Mouse (Mus musculus) megakaryocyte-erythroid progenitor cell, adult 5 weeks (primary cell): Measurements from ENCODE around the gene Car15. TPM values are rescaled to one million over a fixed set of nuclear protein-coding genes. Genes with fewer than 3 reads are reported as not detected.

Experiments used
- polyA plus RNA-seq: library from polyadenylated mRNA; stranded (reverse); fragments of >175 nt; gene quantifications from 2 replicates; pipeline ENCODE4 v1.2.3, GENCODE M21; 2012

Gene Car15
- polyA plus RNA-seq: 0.66 and 2.2 TPM in 2 replicates

GRCm38 (mm10) chr16:17838051-17838450 is at the start of gene Car15:
TSS of gene Car15 (minus strand) at chr16:17838364.

DNA sequence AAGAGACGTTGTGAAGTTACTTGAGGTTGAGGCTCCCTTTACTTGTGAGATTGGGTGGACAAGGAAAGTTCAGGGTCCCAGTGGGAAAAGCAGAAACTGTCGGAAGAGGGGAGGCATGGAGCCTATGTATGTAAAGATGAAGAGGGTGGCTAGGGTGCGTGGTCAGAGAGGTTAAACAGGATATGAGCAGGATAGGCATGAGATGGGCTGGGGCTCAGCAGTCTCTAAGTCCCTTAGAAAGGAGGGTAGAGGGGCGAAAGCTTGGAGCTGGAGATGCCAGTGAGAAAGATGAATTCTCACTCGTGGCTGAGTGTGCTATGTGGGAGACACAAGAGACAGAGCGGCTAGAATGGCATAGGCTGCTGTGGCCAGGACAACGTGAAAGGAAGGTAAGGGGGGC is 5.3 kb downstream of the Car15 start, which contains the start of gene B830017H08Rik:
B830017H08Rik (plus strand) TSS at position 301 of the 400 bp plus-strand sequence.

GRCm38 (mm10) chr16:17796971-17797811 is 41.0 kb downstream of the Car15 start, which contains the start of gene Scarf2:
TSS of gene Scarf2 (plus strand) at chr16:17797282.

Other genes with a start within 250 kb of the Car15 start
- 17.5 and 23.1 TPM in 2 replicates for gene Smpd4, start 219.0 kb downstream of the Car15 start, polyA plus RNA-seq
- 2.5 and 3.0 TPM in 2 replicates for gene Ccdc74a, start 191.9 kb downstream of the Car15 start, polyA plus RNA-seq
- 181 and 185 TPM in 2 replicates for gene Med15, start 105.5 kb downstream of the Car15 start, polyA plus RNA-seq
- 23.5 and 34.0 TPM in 2 replicates for gene Klhl22, start 78.7 kb downstream of the Car15 start, polyA plus RNA-seq
- 0.68 and 1.5 TPM in 2 replicates for gene Scarf2, start 41.1 kb downstream of the Car15 start, polyA plus RNA-seq
- not detected in 2 replicates for gene B830017H08Rik, start 5.2 kb downstream of the Car15 start, polyA plus RNA-seq
- gene Gm20518, start 53.3 kb upstream of the Car15 start, polyA plus RNA-seq: 0.27 and 0.49 TPM in 2 replicates
- 0.04 TPM in 2 replicates for gene Tssk1, start 55.9 kb upstream of the Car15 start, polyA plus RNA-seq
- gene Dgcr2, start 60.2 kb upstream of the Car15 start, polyA plus RNA-seq: 24.3 and 31.8 TPM in 2 replicates
- not detected in 2 replicates for gene Tssk2, start 60.3 kb upstream of the Car15 start, polyA plus RNA-seq
- 26.1 and 32.4 TPM in 2 replicates for gene Ess2, start 73.0 kb upstream of the Car15 start, polyA plus RNA-seq
- 0.26 TPM in 1 of 2 replicates, not detected in the other for gene Gsc2, start 76.7 kb upstream of the Car15 start, polyA plus RNA-seq
- gene Slc25a1, start 89.9 kb upstream of the Car15 start, polyA plus RNA-seq: 147 and 202 TPM in 2 replicates
- 2.0 and 3.5 TPM in 2 replicates for gene Vpreb2, start 142.1 kb upstream of the Car15 start, polyA plus RNA-seq
- 17.2 and 21.6 TPM in 2 replicates for gene Dgcr6, start 214.5 kb upstream of the Car15 start, polyA plus RNA-seq